Mouse (Mus musculus): ENCODE measurements at regions not wholly inside any gene's neighbourhood (a gene's known extent, or its start where the extent isn't known, plus 50 kb on each side); places are given as distances from the start of the nearest gene placed in this dataset.

- Histone ChIP-seq H3K9me3 (replicated peaks) (no peaks in the 10 kb centered on the region), H3K27me3 (replicated peaks) (no peaks in the 10 kb centered on the region), H3K27ac (replicated peaks) (no peak overlapping the region), H3K4me2 (no peak overlapping the region), H3K36me3 (no peaks in the 10 kb centered on the region), H3K9ac (replicated peaks) (no peak overlapping the region), H3K4me1 (no peaks in the 10 kb centered on the region), H3K4me3 (replicated peaks) (no peak overlapping the region)
- no peak for ATAC-seq (ENCODE audit: low FRiP score)
- WGBS: 77% methylated on average over 7 of the region's 7 CpGs
Observed at GRCm38 (mm10) chr14:99391700-99392099, 93.2 kb downstream of the Klf5 start.

DNA sequence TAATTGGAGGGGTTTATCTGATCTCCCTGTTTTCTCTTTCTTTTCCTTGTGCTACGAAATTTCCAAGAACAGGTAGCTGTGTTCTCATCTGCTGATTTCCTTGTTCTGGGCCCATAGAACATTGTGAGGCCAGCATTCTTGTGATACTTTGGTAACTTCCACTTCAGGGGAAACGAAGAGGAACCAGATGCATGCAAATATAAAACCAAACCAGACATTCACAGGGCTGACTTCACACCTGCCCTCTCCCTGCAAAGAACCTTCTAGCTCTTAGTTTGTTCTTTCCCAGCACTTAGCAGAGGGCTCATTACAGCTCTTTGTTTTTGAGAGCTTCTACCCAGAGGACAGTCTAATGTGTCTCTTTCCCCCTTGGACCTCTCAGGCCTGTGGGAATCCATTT, 94.3 kb downstream of the Klf5 start:
- H3K4me1 ChIP-seq: no peaks in the 10 kb centered on the region
- ATAC-seq (ENCODE audit: low FRiP score): no peak

GRCm38 (mm10) chr14:99393611-99394010, 95.1 kb downstream of the Klf5 start:
- Histone ChIP-seq H3K4me3 (replicated peaks) (no peak overlapping the region), H3K4me2 (no peak overlapping the region), H3K9ac (replicated peaks) (no peak overlapping the region), H3K27ac (replicated peaks) (no peak overlapping the region), H3K36me3 (no peaks in the 10 kb centered on the region), H3K27me3 (replicated peaks) (no peaks in the 10 kb centered on the region), H3K9me3 (replicated peaks) (no peaks in the 10 kb centered on the region), H3K4me1 (no peaks in the 10 kb centered on the region)
- 87% methylated on average over 8 of the region's 8 CpGs for WGBS
- no peak for ATAC-seq (ENCODE audit: low FRiP score)

More for the DNA sequence above, 94.3 kb downstream of the Klf5 start:
- WGBS: 65% methylated on average over 2 of the region's 2 CpGs
- H3K27ac ChIP-seq (replicated peaks): no peak overlapping the region
- H3K27me3 ChIP-seq (replicated peaks): no peaks in the 10 kb centered on the region
- no peaks in the 10 kb centered on the region for H3K36me3 ChIP-seq
- H3K4me2 ChIP-seq: no peak overlapping the region
- no peaks in the 10 kb centered on the region for H3K9me3 ChIP-seq (replicated peaks)
- H3K4me3 ChIP-seq (replicated peaks): no peak overlapping the region
- no peak overlapping the region for H3K9ac ChIP-seq (replicated peaks)

DNA sequence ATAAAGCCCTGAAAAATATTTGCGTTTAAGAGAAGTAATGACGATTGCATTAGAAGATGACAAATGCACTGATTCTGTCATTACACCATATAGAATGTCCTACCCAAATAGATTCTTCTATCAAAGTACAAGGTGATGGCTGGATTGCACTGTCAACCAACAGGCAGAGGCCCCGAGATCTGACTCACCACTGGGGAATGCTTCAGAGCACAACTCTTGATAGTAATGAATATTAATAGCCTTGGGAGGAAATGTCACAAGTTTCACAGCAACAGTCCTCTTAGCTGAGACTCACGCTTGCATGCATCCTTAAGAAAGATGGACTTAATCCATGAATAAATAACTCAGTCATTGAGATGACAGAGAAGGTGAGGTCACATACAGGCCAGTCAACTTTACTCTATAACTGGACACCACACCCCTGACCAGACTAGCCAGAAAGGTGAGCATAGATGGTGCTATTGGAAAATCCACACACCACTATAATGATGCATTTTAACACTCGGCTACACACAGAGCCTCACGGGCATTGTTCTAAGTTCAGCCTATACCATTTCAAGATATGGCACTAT, 104.8 kb downstream of the Klf5 start:
- no peak overlapping the region for H3K4me3 ChIP-seq (replicated peaks)
- H3K27ac ChIP-seq (replicated peaks): no peak overlapping the region
- no peak for ATAC-seq (ENCODE audit: low FRiP score)
- H3K4me1 ChIP-seq: no peaks in the 10 kb centered on the region
- H3K9ac ChIP-seq (replicated peaks): no peak overlapping the region
- WGBS: 87% methylated on average over 6 of the region's 6 CpGs
- H3K9me3 ChIP-seq (replicated peaks): no peaks in the 10 kb centered on the region
- no peak overlapping the region for H3K4me2 ChIP-seq
- H3K36me3 ChIP-seq: no peaks in the 10 kb centered on the region
- no peaks in the 10 kb centered on the region for H3K27me3 ChIP-seq (replicated peaks)

GRCm38 (mm10) chr14:99405228-99405627, 106.7 kb downstream of the Klf5 start:
- H3K36me3 ChIP-seq: no peaks in the 10 kb centered on the region
- H3K9me3 ChIP-seq (replicated peaks): no peaks in the 10 kb centered on the region
- H3K4me2 ChIP-seq: no peak overlapping the region
- H3K27ac ChIP-seq (replicated peaks): no peak overlapping the region
- 85% methylated on average over 5 of the region's 5 CpGs for WGBS
- H3K27me3 ChIP-seq (replicated peaks): no peaks in the 10 kb centered on the region
- no peak for ATAC-seq (ENCODE audit: low FRiP score)
- H3K4me1 ChIP-seq: no peaks in the 10 kb centered on the region
- H3K4me3 ChIP-seq (replicated peaks): no peak overlapping the region
- H3K9ac ChIP-seq (replicated peaks): no peak overlapping the region

DNA sequence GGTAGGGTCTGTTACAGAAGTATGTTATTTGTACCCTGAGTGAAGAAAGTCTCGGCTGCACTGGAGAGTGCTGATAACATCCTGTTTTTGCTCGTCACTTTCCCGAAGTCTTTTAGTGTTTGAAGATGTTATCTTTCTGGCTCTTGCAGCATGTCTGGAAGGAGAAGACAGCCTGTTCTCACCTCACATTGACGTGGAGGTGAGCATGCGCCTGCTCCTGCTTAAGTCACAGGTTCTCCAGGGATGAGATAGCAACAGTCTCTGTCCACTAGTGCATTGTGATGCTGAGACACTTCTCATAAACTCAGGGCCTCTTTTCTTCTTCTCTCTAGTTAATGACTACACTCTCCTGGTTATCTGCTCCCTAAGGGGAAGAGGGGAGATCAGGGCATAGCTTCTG, 113.3 kb downstream of the Klf5 start:
- no peaks in the 10 kb centered on the region for H3K36me3 ChIP-seq
- no peaks in the 10 kb centered on the region for H3K27me3 ChIP-seq (replicated peaks)
- no peak overlapping the region for H3K4me3 ChIP-seq (replicated peaks)
- WGBS: 89% methylated on average over 5 of the region's 5 CpGs
- H3K9ac ChIP-seq (replicated peaks): no peak overlapping the region
- H3K9me3 ChIP-seq (replicated peaks): no peaks in the 10 kb centered on the region
- no peak overlapping the region for H3K27ac ChIP-seq (replicated peaks)
- H3K4me1 ChIP-seq: no peaks in the 10 kb centered on the region
- no peak overlapping the region for H3K4me2 ChIP-seq
- no peak for ATAC-seq (ENCODE audit: low FRiP score)

DNA sequence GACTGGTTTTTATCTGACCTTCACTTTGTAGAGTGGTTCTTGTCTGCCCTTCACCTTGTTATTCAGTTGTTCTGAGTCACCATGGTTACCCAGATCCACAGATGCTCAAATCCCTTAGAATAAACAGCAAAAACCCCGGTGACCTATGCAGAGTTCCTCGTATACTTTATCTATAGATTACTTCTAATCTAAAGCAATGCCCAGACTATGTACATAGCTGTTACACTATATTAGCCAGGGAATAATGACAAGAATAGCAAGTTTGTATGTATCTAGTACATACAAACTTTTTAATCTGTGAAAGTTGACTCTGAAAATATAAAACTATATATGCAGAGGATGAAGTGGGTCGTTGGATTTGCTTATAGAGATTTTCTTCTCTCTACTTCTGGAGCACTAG, 117.7 kb downstream of the Klf5 start:
- Histone ChIP-seq H3K9me3 (replicated peaks) (no peaks in the 10 kb centered on the region), H3K27ac (replicated peaks) (no peak overlapping the region), H3K36me3 (no peaks in the 10 kb centered on the region), H3K4me2 (no peak overlapping the region), H3K4me3 (replicated peaks) (no peak overlapping the region), H3K27me3 (replicated peaks) (no peaks in the 10 kb centered on the region), H3K9ac (replicated peaks) (no peak overlapping the region), H3K4me1 (no peaks in the 10 kb centered on the region)
- ATAC-seq (ENCODE audit: low FRiP score): no peak
- 86% methylated on average over 3 of the region's 3 CpGs for WGBS

DNA sequence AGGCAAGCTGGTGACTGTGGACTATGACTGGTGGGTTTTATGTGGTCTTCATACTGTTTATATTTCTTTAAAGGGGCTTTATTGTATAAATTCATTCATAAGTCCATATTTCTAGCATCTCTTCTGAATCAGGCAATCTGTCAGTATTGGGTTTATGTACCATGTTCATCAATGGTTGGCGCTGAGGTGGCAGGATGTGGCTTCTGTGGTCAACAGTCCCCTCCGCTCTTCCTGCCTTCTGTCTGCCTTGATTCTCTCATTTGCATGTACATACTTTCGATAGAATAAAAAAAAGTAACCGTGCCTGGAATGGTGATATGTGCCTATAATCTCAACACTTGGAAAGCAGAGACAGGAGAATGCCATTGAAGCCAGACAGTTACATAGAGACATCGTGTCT, 120.5 kb downstream of the Klf5 start:
- no peaks in the 10 kb centered on the region for H3K27me3 ChIP-seq (replicated peaks)
- no peak overlapping the region for H3K4me2 ChIP-seq
- no peaks in the 10 kb centered on the region for H3K36me3 ChIP-seq
- no peak overlapping the region for H3K27ac ChIP-seq (replicated peaks)
- no peak overlapping the region for H3K4me3 ChIP-seq (replicated peaks)
- H3K9me3 ChIP-seq (replicated peaks): no peaks in the 10 kb centered on the region
- H3K9ac ChIP-seq (replicated peaks): no peak overlapping the region
- ATAC-seq (ENCODE audit: low FRiP score): no peak
- no peaks in the 10 kb centered on the region for H3K4me1 ChIP-seq
- 96% methylated on average over 5 of the region's 5 CpGs for WGBS

DNA sequence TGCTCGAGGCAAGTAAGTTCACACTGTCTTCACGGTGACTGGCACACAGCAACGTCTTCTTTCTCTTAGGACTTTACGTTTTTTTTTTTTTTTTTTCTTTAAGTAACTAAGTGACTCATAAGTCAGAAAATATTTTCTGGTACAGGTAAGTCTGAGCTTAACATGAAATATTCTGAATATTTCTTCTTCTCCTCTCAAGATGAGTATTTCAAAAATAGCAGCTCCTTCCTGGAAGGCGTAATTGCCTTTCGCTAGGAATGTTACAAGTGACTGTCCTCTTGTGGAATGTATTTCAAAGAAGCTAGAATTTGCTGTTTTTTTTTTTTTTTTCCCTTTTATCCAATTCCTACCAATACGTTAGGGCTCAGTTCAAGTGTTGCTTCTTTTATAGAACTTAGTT, 124.8 kb downstream of the Klf5 start:
- H3K27ac ChIP-seq (replicated peaks): no peak overlapping the region
- no peaks in the 10 kb centered on the region for H3K36me3 ChIP-seq
- no peaks in the 10 kb centered on the region for H3K4me1 ChIP-seq
- no peak overlapping the region for H3K4me3 ChIP-seq (replicated peaks)
- H3K9me3 ChIP-seq (replicated peaks): no peaks in the 10 kb centered on the region
- no peak overlapping the region for H3K9ac ChIP-seq (replicated peaks)
- ATAC-seq (ENCODE audit: low FRiP score): no peak
- H3K4me2 ChIP-seq: no peak overlapping the region
- H3K27me3 ChIP-seq (replicated peaks): no peaks in the 10 kb centered on the region
- WGBS: 89% methylated on average over 7 of the region's 7 CpGs

- no peak overlapping the region for H3K4me3 ChIP-seq (replicated peaks)
- H3K27ac ChIP-seq (replicated peaks): no peak overlapping the region
- H3K27me3 ChIP-seq (replicated peaks): no peaks in the 10 kb centered on the region
- no peaks in the 10 kb centered on the region for H3K4me1 ChIP-seq
- no peak for ATAC-seq (ENCODE audit: low FRiP score)
- no peak overlapping the region for H3K4me2 ChIP-seq
- no peaks in the 10 kb centered on the region for H3K36me3 ChIP-seq
- no peaks in the 10 kb centered on the region for H3K9me3 ChIP-seq (replicated peaks)
- 82% methylated on average over 3 of the region's 3 CpGs for WGBS
- no peak overlapping the region for H3K9ac ChIP-seq (replicated peaks)
Observed at GRCm38 (mm10) chr14:99427049-99427448, 128.6 kb downstream of the Klf5 start.

DNA sequence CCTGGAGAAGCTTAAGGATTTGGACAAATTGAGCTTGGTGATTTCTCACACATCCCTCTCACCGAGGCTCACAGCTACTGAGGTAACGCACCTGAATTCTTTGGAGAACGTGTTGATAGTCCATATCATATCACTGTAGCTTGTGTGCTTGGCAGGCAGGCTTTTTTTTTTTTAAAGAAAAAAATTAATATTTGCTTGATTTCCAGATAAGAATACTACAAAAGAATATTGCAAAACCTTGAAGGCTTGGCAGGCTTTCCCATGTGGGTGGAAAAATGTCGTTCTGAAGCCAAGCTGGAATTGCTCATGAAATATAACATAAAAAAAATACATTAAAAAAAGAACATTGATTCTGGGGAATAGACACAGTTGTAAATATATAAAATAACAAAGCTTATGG, 131.8 kb downstream of the Klf5 start:
- Histone ChIP-seq H3K4me1 (no peaks in the 10 kb centered on the region), H3K4me3 (replicated peaks) (no peak overlapping the region), H3K9ac (replicated peaks) (no peak overlapping the region), H3K9me3 (replicated peaks) (no peaks in the 10 kb centered on the region), H3K27ac (replicated peaks) (no peak overlapping the region), H3K27me3 (replicated peaks) (no peaks in the 10 kb centered on the region), H3K36me3 (no peaks in the 10 kb centered on the region), H3K4me2 (no peak overlapping the region)
- no peak for ATAC-seq (ENCODE audit: low FRiP score)
- 90% methylated on average over 4 of the region's 4 CpGs for WGBS

- no peak for ATAC-seq (ENCODE audit: low FRiP score)
Observed at GRCm38 (mm10) chr14:99431697-99432096, 133.2 kb downstream of the Klf5 start.

DNA sequence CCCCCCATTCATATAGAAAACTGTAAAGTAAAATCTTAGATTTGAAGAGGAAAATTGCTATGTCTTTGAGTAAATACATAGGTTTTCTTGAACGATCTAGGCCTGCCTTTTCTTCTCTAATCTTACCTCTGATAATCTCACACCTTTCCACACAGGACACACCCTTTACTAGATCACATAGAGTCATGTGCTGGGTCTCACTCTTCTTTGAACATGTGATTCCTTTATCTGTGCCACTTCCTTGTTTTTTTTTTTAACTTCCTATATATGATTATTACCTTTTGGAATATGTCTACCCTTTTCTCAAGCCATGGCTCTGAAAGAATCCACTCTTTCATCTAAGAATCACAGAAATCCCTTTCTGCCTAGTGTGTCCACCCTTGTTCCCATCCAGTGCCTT, 136.2 kb downstream of the Klf5 start:
- H3K27me3 ChIP-seq (replicated peaks): no peaks in the 10 kb centered on the region
- no peak overlapping the region for H3K27ac ChIP-seq (replicated peaks)
- 92% methylated on average over 1 of the region's 1 CpGs for WGBS
- H3K4me2 ChIP-seq: no peak overlapping the region
- no peaks in the 10 kb centered on the region for H3K4me1 ChIP-seq
- H3K9ac ChIP-seq (replicated peaks): no peak overlapping the region
- ATAC-seq (ENCODE audit: low FRiP score): no peak
- no peaks in the 10 kb centered on the region for H3K9me3 ChIP-seq (replicated peaks)
- H3K36me3 ChIP-seq: no peaks in the 10 kb centered on the region
- H3K4me3 ChIP-seq (replicated peaks): no peak overlapping the region

More at GRCm38 (mm10) chr14:99431697-99432096, 133.2 kb downstream of the Klf5 start:
- Histone ChIP-seq H3K27me3 (replicated peaks) (no peaks in the 10 kb centered on the region), H3K9me3 (replicated peaks) (no peaks in the 10 kb centered on the region), H3K27ac (replicated peaks) (no peak overlapping the region), H3K4me3 (replicated peaks) (no peak overlapping the region), H3K9ac (replicated peaks) (no peak overlapping the region), H3K4me2 (no peak overlapping the region), H3K4me1 (no peaks in the 10 kb centered on the region), H3K36me3 (no peaks in the 10 kb centered on the region)
- WGBS: 95% methylated on average over 7 of the region's 7 CpGs
